16 mouse cellular contexts compared by ENCODE assay signal in the genomic region with DNA sequence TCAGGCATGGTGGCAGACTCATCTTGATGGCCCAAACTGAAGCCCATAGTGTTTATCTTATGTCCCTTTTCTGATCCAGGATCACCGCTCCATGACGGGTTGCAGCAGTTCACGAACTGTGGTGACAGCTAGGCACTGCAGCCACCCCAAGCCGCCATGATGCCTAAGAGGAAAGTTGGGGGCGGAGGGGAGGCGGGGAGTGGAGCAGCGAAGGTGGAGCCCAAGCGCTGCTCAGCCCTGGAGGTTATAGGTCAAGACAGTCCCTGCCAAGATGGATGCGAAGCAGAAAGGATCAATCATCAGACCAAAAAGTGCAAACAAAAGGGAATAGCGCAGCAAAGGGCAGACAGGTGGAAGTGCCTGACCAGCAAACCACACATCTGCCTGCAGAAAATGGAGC. TPM values are rescaled to one million over a fixed set of nuclear protein-coding genes. Genes with fewer than 3 reads are reported as not detected.
DNase-seq lines count a peak whose midpoint lies in the region; ATAC-seq lines count a peak whose summit lies in the region.
"Had no signal": no experiment of that assay in that cellular context is flagged by ENCODE, and none has a peak within 500 bp of the region (broad histone marks: within the 10 kb centered on the region; RNA-seq: fewer than 3 reads in every experiment).

No protein-coding gene starts in this region.

- intact Hi-C loops in left cerebral cortex, postnatal 4 days (cut with DNase I): no loop called here

- ATAC-seq in megakaryocyte, adult 5-6 weeks (ENCODE audit: poor library complexity, severe bottlenecking): no peak
- ATAC-seq in limb, embryonic 11.5 days (ENCODE audit: insufficient number of reproducible peaks, low FRiP score, low TSS enrichment, low read depth): no peak
- no peak for ATAC-seq in stomach, embryonic 15.5 days (ENCODE audit: insufficient read depth, low FRiP score, low read depth)

- H3K36me3 ChIP-seq in megakaryocyte, embryonic 14.5 days (replicated peaks; ENCODE audit: low read length): no peaks in the 10 kb centered on the region
- no peaks in the 10 kb centered on the region for H3K36me3 ChIP-seq in limb, embryonic 11.5 days (ENCODE audit: control insufficient read depth, insufficient read depth, low read length)
- H3K36me3 ChIP-seq in stomach, embryonic 15.5 days: no peaks in the 10 kb centered on the region

- peak; percentile 37 for DNase-seq in embryo, embryonic 11 days
- DNase-seq in limb, embryonic 11.5 days (ENCODE audit: low spot score): peak; percentile 24
- no peak for DNase-seq in ovary, postnatal 36 days (ENCODE audit: low spot score)
- DNase-seq in left cerebral cortex, postnatal 4 days: no peak
- DNase-seq: adrenal gland, postnatal 25 days; heart, postnatal 4 days; lung, postnatal 4 days had no signal

- peak overlapping the region; percentile 5 for H3K4me3 ChIP-seq in megakaryocyte, embryonic 14.5 days (replicated peaks)
- no peak overlapping the region for H3K4me3 ChIP-seq in limb, embryonic 11.5 days (ENCODE audit: low read depth, low read length)
- H3K4me3 ChIP-seq in stomach, embryonic 15.5 days (replicated peaks): no peak overlapping the region
- H3K4me3 ChIP-seq: erythroblast, embryonic 14.5 days had no signal

- H3K4me1 ChIP-seq in megakaryocyte, embryonic 14.5 days: 0 out of 2 replicates have a peak, but pooled peaks cover 3% of the 10 kb centered on the region
- no peaks in the 10 kb centered on the region for H3K4me1 ChIP-seq in limb, embryonic 11.5 days (ENCODE audit: control insufficient read depth, insufficient read depth, low read length)
- H3K4me1 ChIP-seq in stomach, embryonic 15.5 days: no peaks in the 10 kb centered on the region

- H3K27me3 ChIP-seq in megakaryocyte, embryonic 14.5 days (replicated peaks): peaks cover 22% of the 10 kb centered on the region
- no peaks in the 10 kb centered on the region for H3K27me3 ChIP-seq in limb, embryonic 11.5 days (ENCODE audit: control insufficient read depth, insufficient read depth, low read length)
- H3K27me3 ChIP-seq in stomach, embryonic 15.5 days (replicated peaks): 0 out of 2 replicates have a peak, but pooled peaks cover 6% of the 10 kb centered on the region

- 31% methylated on average over 10 of the region's 10 CpGs for WGBS in limb, embryonic 11.5 days
- WGBS in stomach, embryonic 15.5 days: 14% methylated on average over 10 of the region's 10 CpGs

- H3K27ac ChIP-seq in limb, embryonic 11.5 days (replicated peaks; ENCODE audit: low read depth, low read length): no peak overlapping the region
- H3K27ac ChIP-seq in stomach, embryonic 15.5 days: no peak overlapping the region

- no peak overlapping the region for H3K9ac ChIP-seq in limb, embryonic 11.5 days (ENCODE audit: low read length)
- no peak overlapping the region for H3K9ac ChIP-seq in stomach, embryonic 15.5 days

- no peaks in the 10 kb centered on the region for H3K9me3 ChIP-seq in megakaryocyte, embryonic 14.5 days
- no peaks in the 10 kb centered on the region for H3K9me3 ChIP-seq in limb, embryonic 11.5 days (ENCODE audit: control insufficient read depth, low read length)
- no peaks in the 10 kb centered on the region for H3K9me3 ChIP-seq in stomach, embryonic 15.5 days

- H3K4me2 ChIP-seq in limb, embryonic 11.5 days (ENCODE audit: low read depth, severe bottlenecking): no peak overlapping the region
- peak overlapping the region; percentile 29; the same call in 1 of the 2 replicates for H3K4me2 ChIP-seq in stomach, embryonic 15.5 days

RNA-seq across cellular contexts. Expression of gene Mak, which starts 11.8 kb away (rescaled TPM):
- polyA plus RNA-seq in megakaryocyte, embryonic 14.5 days (2012; ENCODE audit: insufficient read depth, low replicate concordance): not detected in 2 replicates
- total RNA-seq in megakaryocyte, adult 5-6 weeks (2015): 0.23 and 0.27 TPM in 2 replicates
- total RNA-seq in megakaryocyte, adult 5-6 weeks (2017): 0.22 and 0.41 TPM in 2 replicates
- polyA plus RNA-seq in limb, embryonic 11.5 days (2014; fragmentation: Nextera tagmentation; extraction: Ambion mirVana): 0.57 and 1.0 TPM in 2 replicates
- polyA plus RNA-seq in stomach, embryonic 15.5 days (2015; fragmentation: Nextera tagmentation; extraction: Ambion mirVana): 0.37 and 0.41 TPM in 2 replicates
- 1 to 10 TPM; 2.6 to 4.0 TPM for total RNA-seq in left cerebral cortex, postnatal 4 days (2021)
- total RNA-seq: adrenal gland, postnatal 25 days; common myeloid progenitor, adult 5-6 weeks; heart, postnatal 4 days had no signal
- polyA plus RNA-seq: erythroblast, embryonic 14.5 days had no signal

RNA-seq across cellular contexts. Expression of gene Gcm2, which starts 19.6 kb away (rescaled TPM):
- polyA plus RNA-seq in megakaryocyte, embryonic 14.5 days (2012; ENCODE audit: insufficient read depth, low replicate concordance): not detected in 2 replicates
- total RNA-seq in megakaryocyte, adult 5-6 weeks (2015): not detected in 2 replicates
- total RNA-seq in megakaryocyte, adult 5-6 weeks (2017): 0.26 TPM in 1 of 2 replicates, not detected in the other
- not detected in 2 replicates for polyA plus RNA-seq in limb, embryonic 11.5 days (2014; fragmentation: Nextera tagmentation; extraction: Ambion mirVana)
- polyA plus RNA-seq in stomach, embryonic 15.5 days (2015; fragmentation: Nextera tagmentation; extraction: Ambion mirVana): not detected in 2 replicates
- total RNA-seq in left cerebral cortex, postnatal 4 days (2021): not detected
- total RNA-seq: adrenal gland, postnatal 25 days; common myeloid progenitor, adult 5-6 weeks; heart, postnatal 4 days; layer of hippocampus, adult 8-10 months; left cerebral cortex, postnatal 25 days had no signal
- polyA plus RNA-seq: erythroblast, embryonic 14.5 days; gonadal fat pad, adult 2 months; kidney, embryonic 14.5 days had no signal

RNA-seq across cellular contexts. Expression of gene Sycp2l, which starts 22.8 kb away (rescaled TPM):
- polyA plus RNA-seq in megakaryocyte, embryonic 14.5 days (2012; ENCODE audit: insufficient read depth, low replicate concordance): not detected in 2 replicates
- not detected in 2 replicates for total RNA-seq in megakaryocyte, adult 5-6 weeks (2015)
- total RNA-seq in megakaryocyte, adult 5-6 weeks (2017): not detected in 2 replicates
- polyA plus RNA-seq in limb, embryonic 11.5 days (2014; fragmentation: Nextera tagmentation; extraction: Ambion mirVana): not detected in 2 replicates
- polyA plus RNA-seq in stomach, embryonic 15.5 days (2015; fragmentation: Nextera tagmentation; extraction: Ambion mirVana): 0.15 and 0.23 TPM in 2 replicates
- total RNA-seq in left cerebral cortex, postnatal 4 days (2021): under 1 TPM in 1 of 2 experiments, not detected in 1; 0.14 TPM
- total RNA-seq: adrenal gland, postnatal 25 days; common myeloid progenitor, adult 5-6 weeks; heart, postnatal 4 days had no signal
- polyA plus RNA-seq: erythroblast, embryonic 14.5 days; gonadal fat pad, adult 2 months; kidney, embryonic 14.5 days had no signal

Comparison
In these comparisons a context has a peak if more than half of its experiments do, and no peak if none do; other contexts are left out.
1. DNase-seq: peak in embryo, embryonic 11 days (single experiment) and limb, embryonic 11.5 days (single experiment); none in ovary, postnatal 36 days (single experiment) and left cerebral cortex, postnatal 4 days (single experiment).